Mouse (Mus musculus): ENCODE results near the gene Btbd6.

Gene Btbd6

DNA sequence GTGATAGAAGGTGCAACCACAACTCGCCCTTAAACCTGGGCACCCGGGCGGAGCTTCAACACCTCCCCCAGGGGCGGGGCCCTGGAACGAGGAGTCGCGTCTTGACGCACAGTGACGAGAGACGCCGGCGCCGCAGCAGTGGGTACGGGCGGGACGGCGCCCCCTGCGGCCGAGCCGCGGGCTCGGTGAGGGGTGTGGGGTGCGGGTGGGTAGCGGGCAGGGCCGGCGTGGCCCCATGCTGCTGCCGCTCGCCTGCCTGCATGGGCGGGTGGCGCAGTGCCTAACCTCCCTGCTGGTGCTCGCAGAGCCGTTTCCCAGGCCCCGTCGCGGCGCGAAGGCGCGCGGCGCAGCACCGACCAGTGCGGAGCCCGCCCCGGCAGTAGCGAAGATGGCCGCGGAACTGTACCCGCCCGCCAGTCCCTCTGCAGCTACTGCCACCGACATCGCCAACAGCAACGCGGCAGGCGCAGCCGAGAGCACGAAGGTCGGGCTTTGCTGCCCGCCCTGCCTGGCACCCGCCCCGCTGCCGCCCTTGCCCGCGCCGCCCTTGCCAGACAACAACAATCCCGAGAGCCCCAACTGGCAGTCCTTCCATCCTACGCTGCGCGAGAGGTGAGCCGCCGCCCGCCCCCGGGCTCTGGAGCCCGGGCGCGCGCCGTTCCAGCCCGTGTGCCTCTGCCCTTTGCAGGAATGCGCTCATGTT is at the start of gene Btbd6:
Gene Btbd6, plus strand, starts transcription at position 112 of the 703 bp plus-strand sequence.
- peak; percentile 95 for DNase-seq

DNA sequence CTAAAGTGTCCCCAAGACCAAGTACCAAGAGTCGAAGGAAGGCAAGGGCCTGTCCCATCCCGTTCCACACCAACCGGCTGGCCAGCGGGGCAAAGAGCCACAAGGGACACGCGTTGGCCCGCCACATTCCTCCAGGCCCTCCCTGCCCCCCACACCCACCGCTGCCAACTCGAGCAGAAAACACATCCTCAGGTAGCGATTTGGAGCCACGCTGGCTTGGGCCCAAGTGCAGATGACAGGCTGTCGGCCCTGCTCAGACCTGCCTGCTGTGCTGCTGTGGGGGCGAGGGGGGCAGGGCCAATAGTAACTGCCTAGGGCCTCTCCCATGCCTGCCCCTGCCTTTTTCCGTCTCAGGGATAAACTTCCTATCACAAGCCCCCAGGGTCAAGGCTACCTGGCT is 49.0 kb upstream of the Btbd6 start:
- no peak for DNase-seq

DNA sequence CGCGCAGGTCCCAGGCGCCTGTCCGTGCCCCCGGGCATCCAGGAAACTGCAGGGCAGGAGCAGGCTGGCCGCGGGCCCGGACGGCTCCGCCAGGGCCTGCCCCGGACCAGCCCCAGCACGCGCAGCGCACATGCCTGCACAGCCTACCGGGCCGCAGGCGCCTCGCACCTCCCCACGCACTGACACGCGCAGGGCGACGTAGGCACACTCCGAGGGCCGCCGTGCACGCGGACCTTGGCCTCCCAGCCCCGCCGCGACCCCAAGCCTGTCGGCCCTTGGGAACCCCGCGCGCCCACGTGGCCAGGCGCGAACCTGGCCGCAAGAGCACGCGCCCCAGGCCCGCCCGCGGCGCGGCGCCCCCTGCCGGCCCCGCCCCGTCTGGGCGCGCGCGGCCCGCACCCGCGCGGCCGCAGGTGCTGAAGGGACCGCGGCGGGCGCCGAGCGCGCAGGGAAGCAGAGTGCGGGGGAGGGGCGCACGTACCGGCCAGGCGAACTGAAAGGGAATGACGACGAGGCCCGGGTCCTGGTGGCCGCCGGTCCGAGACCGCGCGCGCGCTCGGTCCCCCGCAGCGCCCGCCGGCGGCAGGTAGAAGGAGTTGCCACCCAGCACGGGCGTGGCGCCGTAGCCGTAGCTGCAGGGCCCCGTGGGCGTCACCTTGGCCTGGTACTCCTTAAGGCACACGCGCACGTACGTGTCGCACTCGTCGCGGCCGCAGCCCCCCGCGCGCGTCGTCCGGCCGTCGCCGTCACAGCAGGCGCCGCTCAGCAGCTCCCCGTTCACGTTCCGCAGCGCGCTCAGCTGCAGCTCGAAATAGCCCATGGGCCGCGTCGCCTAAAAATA is 47.7 kb upstream of the Btbd6 start:
- DNase-seq: peak; percentile 76

DNA sequence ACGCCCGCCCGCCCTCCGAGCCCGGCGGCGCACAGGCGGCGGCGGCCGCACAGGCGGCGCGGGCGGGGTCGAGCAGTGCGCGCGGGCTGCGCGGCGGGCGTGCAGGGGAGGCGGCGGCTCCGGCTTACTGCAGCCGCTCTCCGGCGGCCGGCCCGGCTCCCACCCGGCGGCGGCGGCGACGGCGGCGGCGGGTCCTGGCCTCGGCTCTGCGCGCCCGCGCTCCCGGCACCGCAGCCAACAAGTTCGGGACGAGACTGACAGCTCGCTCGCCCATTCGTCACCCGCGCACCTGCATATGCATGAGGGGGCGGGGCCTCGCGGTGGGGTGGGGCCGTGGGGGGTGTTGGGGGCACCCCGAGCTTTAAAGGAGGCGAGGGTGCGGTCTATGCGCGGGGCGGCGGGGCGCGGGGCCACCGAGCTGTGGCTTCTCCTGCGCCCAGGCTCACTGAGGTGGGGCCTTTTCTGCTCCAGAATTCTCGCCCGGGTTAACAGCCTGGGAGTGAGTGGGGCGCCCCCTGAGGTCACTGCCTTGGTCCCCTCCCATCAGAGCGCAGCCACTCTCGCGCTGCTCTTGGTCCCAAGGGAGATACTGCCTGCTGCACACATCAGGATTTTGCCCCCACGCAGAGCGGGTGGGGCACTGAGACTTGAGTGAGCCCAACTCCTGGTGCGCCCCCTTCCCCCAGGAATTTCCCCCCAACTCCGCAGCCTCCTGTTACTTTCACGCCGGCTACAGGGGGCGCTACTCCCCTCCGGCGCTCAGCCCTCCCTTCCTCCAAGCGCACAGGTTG is 46.5 kb upstream of the Btbd6 start, which contains the start of gene Jag2:
Gene Jag2, minus strand, starts transcription at position 215 of the 791 bp plus-strand sequence.
- DNase-seq: peak; percentile 84

DNA sequence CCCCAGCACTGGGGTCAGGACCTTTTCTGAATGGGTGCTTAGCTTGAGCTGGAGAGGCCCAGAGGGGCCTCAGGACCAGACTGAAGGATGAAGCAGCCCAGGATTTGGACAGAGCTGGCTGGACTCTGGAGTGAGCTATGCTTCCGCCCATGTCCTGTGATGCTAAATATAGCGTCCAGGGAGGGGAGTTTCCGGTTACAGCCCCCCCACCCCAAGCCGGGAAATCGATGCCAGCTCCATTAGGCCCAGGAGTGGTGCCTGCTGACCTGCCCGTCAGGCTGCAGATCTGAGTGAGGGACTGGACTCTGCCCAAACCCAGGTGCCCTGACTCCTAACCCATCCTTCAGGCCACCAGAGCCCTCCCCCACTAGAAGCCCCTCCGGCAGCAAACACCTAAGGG is 43.6 kb upstream of the Btbd6 start:
- DNase-seq: no peak

DNA sequence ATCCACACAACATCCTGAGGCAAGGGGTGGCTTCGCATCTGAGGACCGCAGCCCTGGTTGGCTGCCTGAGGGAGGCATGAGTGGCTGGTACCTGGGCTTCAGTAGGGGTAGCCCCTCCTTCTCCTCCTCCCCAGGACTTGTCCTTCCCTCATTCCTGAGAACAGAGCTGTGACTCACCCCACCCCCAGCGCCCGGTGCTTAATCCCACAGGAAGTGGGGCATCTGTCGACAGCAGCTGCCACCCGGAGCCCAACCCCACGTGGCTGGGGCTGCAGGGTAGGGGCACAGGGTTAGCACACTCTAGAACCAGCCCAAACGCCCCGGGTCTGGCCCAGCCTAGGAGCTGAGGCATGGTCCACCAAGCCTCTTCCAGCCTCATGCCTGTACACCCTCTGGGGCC is 38.4 kb upstream of the Btbd6 start:
- peak; percentile 73 for DNase-seq

DNA sequence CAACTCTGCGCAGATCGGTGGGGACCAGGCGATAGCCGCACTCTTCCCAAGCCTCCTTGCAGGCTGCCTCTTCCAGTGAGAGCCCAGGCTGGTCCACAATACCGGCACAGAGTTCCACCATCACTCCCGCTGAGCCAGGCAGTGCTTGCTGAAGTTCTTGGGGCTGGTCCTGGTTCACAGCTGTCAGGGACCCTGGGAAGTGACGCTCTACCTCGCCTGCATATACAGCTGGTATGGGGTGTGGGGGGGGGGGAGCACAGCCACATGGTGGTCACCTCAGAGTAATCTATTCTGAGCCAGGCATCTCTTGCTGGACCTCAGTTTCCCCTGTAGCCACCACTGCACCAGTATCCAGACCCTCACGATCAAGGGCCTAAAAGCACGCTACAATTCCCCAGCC is 37.9 kb upstream of the Btbd6 start:
- no peak for DNase-seq

DNA sequence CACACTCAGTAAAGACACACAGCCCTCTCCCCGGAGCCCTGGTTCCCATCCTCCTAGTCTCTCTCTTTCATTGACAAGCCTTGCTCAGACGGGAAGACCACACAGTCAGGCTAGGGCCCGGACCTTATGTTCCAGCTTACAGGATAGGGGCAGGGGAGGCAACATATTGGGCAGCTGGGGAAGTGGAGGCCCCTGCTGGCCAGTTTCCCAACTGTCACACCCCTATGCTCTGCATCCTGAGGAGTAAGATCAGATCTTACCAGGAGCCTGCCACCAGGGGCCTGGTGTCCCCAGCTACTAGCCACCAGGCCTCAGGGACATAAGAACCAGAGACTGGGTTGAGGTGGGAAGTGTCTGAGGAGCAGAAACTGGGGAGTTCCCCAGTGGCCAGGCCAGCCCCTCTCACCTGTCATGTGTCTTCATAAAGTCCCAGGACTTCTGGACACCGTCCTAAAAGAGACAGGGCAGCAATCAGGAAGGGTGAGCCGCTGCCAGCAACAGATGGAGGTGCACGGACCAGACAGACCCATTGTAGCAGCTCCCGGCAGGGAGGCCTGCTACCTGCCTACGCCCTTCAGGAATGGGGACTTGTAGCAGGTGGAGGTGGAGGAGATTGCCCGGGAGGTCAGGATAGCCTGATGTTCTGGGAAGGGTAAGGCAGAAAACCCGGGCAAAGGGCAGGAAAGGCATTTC is 37.3 kb upstream of the Btbd6 start:
- DNase-seq: no peak

DNA sequence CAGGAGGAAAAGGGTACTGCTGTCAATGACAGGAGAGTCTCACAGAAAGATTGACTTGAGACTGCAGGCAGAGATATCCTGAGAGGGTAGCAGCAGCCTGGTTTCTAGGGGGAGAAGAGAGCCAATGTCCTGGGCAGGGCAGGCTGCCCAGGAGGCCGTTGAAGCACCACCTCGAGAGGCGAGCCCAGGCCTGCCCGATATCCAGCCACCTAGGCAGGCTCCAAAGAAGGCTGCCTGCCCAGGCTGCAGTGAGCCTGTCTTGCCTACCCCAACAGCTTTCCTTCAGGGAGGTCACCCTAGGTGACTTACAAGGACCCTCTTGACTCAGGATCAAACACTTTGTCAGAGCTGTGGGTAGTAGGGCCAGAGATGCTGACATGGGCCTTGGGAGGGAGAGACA is 36.0 kb upstream of the Btbd6 start:
- no peak for DNase-seq

DNA sequence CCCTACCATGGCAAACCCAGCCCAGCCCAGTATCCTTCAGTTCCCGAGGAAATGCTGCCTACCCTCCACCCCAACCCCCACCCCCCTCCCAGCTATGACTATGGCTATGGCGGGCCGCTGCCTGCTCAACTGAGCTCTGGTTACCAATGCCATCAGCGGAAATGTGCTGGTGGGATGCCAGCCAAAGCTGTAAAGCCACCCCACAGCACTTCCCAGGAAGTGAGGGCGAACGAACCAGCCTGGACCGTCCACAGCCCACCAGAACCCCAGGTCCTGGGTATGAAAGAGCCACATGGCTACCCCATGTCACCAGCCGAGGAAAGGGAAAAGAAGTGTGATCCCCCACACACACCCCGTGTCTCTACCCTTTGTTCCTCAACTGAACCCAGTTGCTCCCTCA is 35.6 kb upstream of the Btbd6 start:
- DNase-seq: no peak

DNA sequence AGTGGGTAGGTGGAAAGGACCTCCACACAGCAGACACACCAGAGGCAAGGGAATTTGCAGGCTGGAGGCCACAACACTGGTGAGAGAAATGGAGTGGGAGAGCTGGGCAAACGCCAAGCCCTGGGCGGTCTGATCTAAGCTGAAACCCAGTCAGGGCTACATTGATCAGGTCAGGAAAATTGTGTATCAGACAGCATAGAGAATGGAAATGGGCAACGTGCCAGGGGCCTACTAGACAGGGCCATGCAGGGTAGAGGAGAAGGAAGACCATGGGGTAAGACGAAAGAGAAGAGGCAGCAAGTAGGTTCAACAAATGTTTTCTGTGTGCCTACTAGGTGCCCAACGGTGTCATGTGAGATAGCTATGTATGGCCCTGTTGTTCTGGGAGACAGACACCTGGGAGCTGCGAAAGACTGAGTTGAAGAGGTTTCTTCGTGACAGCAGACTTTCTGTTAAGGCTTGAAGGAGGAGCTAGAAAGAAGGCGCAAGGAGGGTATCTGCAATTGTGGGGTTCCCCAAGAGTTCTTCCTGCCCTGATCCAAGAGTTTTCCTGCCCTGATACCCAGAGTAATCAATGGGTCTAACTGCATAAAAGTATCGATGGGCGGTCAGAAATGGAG is 35.0 kb upstream of the Btbd6 start:
- no peak for DNase-seq

DNA sequence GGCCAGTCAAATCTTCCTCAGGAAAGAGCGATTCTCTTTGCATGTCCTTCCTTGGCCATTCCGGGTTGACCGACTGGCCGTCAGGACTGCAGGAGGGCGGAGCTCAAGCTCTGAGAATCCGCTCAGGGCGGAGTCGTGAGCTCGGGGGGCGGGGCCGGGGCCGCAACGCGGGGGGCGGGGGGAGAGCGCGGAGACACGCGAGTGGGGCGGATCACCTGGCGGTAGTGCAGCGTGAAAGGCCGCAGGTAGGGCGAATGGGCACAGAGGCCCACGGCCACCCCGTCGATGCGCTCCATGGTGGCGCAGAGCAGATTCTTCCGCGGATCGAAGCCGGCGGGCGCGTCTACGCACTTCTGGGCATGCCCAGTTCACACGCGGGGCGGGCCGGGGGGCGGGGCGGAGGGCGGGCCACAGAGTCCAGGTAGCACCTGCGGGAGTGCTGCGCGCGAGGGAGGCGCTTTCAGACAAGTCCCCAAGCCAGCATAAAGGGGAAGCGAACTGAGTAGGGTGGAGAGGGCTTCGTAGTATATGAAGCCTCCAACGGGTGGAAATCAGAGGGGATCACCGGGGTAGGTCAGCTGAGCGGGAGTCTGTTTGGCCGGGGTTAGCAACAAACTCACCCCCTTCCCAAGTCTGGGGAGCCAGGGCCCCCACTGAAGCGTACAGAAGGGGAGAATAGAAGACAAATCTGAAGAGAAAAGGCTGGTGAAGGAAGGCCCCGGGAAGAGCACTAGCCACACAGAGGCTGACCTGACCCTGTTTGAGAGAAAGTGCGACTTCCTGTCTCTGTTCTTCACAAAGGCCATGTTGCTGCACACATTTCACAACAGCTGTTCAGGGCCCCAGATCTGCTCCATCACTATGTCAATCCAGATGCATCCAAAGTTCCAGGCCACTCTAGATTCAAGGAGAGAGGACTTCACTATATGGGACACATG is 34.2 kb upstream of the Btbd6 start, which contains the start of gene Nudt14:
Gene Nudt14, minus strand, starts transcription at position 349 of the 938 bp plus-strand sequence.
- DNase-seq: peak; percentile 68

DNA sequence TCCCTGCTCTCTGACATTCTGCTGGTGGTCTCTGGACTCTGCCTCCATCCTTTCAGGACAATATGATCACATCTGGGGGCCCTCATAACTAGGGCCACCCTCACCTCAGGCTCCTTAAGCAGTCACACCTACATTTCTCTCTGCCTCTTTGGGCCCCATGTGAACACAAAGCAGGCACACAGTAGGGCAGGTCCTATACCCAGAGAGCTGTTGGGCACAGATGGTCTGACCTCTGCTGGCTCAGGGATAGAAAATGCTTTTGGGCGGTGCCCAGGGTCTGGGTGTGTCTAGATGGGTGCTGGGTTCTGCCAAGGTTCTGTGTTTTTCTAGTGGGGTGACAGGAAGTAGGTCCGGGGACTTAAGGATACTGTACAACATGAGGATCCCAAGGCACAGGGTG is 32.6 kb upstream of the Btbd6 start:
- DNase-seq: no peak

DNA sequence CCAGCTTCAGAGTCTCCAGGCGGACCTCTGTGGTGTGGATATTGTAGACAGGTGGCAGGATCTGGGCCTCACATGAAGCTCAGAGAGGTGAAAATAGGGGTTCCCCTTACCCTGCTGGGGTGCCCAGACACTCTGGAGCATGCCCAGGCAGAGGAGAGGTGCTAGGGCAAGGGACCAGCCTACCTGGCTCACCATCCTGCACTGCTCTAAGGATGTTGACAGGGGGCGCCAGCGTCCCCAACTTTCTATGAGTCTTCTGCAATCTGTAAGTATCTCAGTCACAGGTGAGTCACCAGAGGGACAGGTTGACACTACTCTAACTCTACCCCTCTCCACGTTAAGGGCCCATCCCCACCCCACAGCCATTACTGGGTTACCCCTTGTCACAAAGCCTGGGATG is 29.0 kb upstream of the Btbd6 start:
- no peak for DNase-seq

DNA sequence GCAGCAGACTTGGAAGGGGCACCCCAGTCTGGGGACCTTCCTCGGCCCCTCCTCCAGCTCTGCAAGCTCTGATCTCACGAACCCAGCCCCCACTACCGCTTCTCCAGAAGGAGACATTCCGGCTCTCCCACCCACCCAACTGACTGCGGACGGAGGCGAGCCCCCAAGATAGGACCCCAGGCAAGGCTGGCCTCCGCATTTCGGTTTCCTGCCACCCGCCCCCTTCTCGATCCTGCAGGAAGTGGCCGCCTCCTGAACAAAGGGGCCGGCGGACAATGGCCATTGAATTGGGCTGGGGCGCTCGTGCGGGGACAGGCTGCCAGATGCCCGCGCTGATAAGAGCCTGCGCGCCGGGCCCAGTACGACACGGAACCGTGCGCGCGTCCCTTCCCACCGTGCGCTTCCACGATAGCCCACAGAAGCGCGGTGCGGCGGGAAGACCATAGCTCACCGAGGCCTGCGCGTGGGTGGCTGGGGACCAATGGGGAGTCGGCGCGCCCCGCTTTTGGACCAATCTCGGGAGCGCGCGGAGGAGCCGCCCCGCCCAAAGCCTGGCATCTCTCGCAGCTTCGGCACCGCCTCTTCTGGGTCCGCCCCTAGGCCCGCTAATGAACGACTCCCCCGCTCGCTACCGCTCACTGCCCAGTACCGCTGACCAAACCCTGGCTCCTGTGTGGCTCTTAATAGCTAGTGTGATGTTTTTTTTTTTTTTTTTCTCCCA is 26.1 kb upstream of the Btbd6 start:
- peak; percentile 96 for DNase-seq

DNA sequence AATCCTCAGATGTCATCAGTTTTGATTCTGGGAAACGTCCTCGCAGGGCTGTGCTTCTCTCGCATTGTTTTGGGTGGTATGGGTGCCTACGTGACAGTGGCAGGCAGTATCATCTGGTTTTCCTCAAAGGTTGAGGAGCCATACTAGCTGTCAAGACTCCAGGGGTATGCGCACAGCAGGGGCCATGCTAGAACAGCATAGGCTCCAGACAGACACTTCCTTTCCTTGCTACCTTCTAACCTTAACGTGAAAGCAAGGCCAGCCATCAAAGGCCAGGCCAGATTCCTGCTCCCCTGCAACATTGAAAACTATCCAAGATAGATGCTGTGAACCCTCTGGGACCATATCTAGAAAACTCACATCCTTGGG is 25.5 kb upstream of the Btbd6 start:
- no peak for DNase-seq

DNA sequence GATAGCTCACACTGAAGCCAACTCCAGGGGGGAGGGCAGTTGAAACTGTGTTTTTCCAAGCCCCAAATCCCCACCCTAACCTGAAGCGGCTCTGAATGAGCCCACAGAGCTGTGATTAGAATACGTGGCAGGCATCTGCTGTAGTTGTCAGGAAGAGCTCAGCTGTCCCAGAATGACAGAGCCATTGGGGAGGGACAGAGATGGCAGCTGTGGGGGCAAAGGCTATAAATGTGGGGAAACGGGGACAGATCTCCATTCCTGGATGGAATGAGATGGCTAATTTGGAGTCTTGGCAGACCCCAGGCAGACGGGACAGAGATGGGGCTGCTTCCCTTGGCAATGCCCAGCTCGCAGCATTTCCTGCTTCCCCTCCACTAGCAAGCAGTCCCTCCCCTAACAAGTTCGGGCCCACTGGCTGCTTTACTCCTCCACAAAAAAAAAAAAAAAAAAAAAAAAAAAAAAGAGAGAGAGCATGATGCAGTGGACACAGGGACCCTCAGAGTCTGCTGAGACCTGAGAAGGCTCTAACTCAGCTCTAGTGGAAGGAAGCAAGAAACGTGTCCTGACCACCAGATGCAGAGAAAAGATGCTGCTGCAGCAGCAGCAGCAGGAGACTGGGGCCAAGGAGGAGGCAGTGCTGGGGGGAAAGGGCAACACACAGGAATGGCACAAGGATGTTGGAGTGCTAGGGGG is 25.0 kb upstream of the Btbd6 start:
- DNase-seq: no peak

DNA sequence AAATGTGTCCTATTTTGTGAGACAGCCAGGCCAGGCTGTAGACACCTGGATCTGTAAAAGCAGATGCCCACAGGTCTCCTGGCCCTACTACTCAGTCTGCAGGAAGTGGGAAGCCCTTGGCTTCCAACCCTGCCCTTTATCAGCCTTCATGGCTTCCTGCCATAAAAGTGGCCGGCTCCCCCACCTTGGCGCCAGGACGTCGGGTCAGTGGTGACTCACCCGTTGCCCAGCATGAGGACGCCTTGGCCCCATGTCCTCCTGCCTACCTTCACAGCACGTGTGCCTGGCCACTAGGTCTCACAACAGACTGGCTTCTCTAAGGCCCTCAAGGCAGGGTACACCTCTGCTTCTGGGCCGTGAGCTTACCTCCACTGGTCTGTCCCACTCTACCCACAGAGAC is 23.8 kb upstream of the Btbd6 start:
- DNase-seq: no peak

DNA sequence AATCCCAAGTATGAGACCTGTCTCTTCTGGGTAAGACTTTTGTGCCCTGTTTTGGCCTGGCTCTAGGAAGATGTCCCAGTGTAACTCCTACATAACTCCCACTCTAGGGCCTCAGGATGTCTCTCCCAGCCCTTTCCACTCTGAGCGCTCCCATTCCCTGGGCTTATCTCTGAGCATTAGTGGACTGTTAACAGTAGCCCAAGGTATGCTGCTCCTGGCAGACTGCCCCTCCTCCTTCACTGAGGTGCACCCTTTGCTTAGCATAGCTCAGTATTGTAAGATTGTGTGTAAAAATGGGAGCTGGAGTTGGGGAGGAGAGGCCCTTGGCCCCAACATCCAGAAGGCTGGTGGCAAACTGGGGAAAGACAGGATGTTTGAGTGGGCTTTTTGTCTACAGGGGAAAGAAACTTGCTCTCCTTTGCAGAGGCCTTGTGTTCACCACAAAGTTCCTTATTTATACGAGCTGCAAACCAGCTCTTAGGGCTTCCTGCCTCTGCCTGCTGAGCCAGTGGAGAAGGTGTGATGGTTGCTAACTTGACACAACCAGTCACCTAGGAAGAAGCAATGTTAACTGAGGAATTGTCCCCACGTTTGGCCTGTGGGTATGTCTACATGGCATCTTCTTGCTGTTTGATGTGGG is 23.2 kb upstream of the Btbd6 start:
- no peak for DNase-seq

Measured in right cerebral cortex, adult 18-20 months (tissue).